Mouse (Mus musculus) midbrain, embryonic 12.5 days (tissue): ENCODE results near the gene Avp. TPM values are rescaled to one million over a fixed set of nuclear protein-coding genes. Genes with fewer than 3 reads are reported as not detected.

ENCODE experiments used
- ATAC-seq: fragments of 200-750 bp; cut with Nextera tagmentation; 2 replicates; pipeline ENCODE4 v1.8.0; 2017; ENCODE audit warnings: low read depth, moderate TSS enrichment, moderate library complexity; ENCODE audit not compliant: low FRiP score
- H3K27ac ChIP-seq: fragments of 300-500 bp; sonication (generic); replicated peaks from 2 replicates; pipeline ENCODE4 v1.5.1; 2016; ENCODE audit warnings: mild to moderate bottlenecking
- H3K27me3 ChIP-seq: fragments of 300-500 bp; sonication (generic); 2 replicates; pipeline ENCODE4 v1.6.1; 2016; ENCODE audit warnings: mild to moderate bottlenecking
- H3K36me3 ChIP-seq: fragments of 300-500 bp; sonication (generic); 2 replicates; pipeline ENCODE4 v1.6.1; 2016
- H3K4me1 ChIP-seq: fragments of 300-500 bp; sonication (generic); 2 replicates; pipeline ENCODE4 v1.6.1; 2016
- H3K4me2 ChIP-seq: fragments of 300-500 bp; sonication (generic); replicated peaks from 2 replicates; pipeline ENCODE4 v1.6.1; 2016; ENCODE audit warnings: mild to moderate bottlenecking, moderate library complexity
- H3K4me3 ChIP-seq: fragments of 300-500 bp; sonication (generic); 2 replicates; pipeline ENCODE4 v1.5.1; 2016; ENCODE audit warnings: mild to moderate bottlenecking
- H3K9ac ChIP-seq: fragments of 300-500 bp; sonication (generic); replicated peaks from 2 replicates; pipeline ENCODE4 v1.6.1; 2016; ENCODE audit warnings: mild to moderate bottlenecking, moderate library complexity
- H3K9me3 ChIP-seq: fragments of 300-500 bp; sonication (generic); 2 replicates; pipeline ENCODE4 v1.6.1; 2016; ENCODE audit warnings: mild to moderate bottlenecking
- WGBS: fragments of 180-500 bp; shearing (Covaris S2); methylation state at CpG from one replicate; pipeline ENCODE4 v1.1.7; 2016; 5-methylcytosine and 5-hydroxymethylcytosine counted together
- polyA plus RNA-seq: library from polyadenylated mRNA; unstranded; fragments of >200 nt; fragmentation: Nextera tagmentation; extraction: Ambion mirVana; gene quantifications from 2 replicates; pipeline ENCODE4 v1.2.1, GENCODE M21; 2016

Gene Avp
- polyA plus RNA-seq, 1 experiment from 2014 or later: not detected

- no peak overlapping the region for H3K4me2 ChIP-seq
- ATAC-seq: no peak
- H3K4me1 ChIP-seq: peaks cover 2% of the 10 kb centered on the region
- H3K9ac ChIP-seq: no peak overlapping the region
- peaks cover 19% of the 10 kb centered on the region for H3K36me3 ChIP-seq
- H3K27me3 ChIP-seq: peaks cover 18% of the 10 kb centered on the region
- H3K27ac ChIP-seq: no peak overlapping the region
- H3K9me3 ChIP-seq: no peaks in the 10 kb centered on the region
- H3K4me3 ChIP-seq: no peak overlapping the region
Observed at GRCm38 (mm10) chr2:130569926-130570325, 12.4 kb downstream of the Avp start.

- H3K4me1 ChIP-seq: peaks cover 10% of the 10 kb centered on the region
- no peak overlapping the region for H3K27ac ChIP-seq
- no peak overlapping the region for H3K9ac ChIP-seq
- no peak for ATAC-seq
- peaks cover 19% of the 10 kb centered on the region for H3K36me3 ChIP-seq
- no peaks in the 10 kb centered on the region for H3K9me3 ChIP-seq
- 86% methylated on average over 4 of the region's 4 CpGs for WGBS
- no peak overlapping the region for H3K4me2 ChIP-seq
- H3K27me3 ChIP-seq: peaks cover 14% of the 10 kb centered on the region
- H3K4me3 ChIP-seq: no peak overlapping the region
Observed at GRCm38 (mm10) chr2:130568921-130569320, 13.4 kb downstream of the Avp start.

DNA sequence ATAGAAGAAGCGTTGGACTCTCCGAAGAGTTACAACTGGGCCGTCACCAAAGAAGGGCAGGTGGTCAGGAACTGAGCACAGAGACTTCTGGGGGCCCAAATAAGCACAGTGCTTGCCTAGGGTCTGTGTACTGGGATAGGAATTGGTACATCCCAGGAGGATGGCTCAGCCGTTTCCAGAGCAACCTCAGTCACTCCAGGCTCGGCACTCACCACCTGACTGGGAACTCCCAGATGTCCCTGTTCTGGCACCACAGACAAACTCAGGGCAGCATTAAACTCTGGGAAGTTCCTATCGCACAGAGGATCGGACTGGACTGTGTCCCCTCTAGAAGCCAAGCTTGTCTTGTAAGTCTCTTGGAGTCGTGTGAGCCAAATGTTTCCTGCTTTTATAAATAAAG, 17.4 kb downstream of the Avp start:
- no peak overlapping the region for H3K27ac ChIP-seq
- no peaks in the 10 kb centered on the region for H3K9me3 ChIP-seq
- 81% methylated on average over 8 of the region's 8 CpGs for WGBS
- peaks cover 19% of the 10 kb centered on the region for H3K36me3 ChIP-seq
- peak overlapping the region; percentile 92 for H3K9ac ChIP-seq
- peak overlapping the region; percentile 75; the same call in 1 of the 2 replicates for H3K4me2 ChIP-seq
- ATAC-seq: no peak
- H3K4me3 ChIP-seq: peak overlapping the region; percentile 79
- H3K27me3 ChIP-seq: no peaks in the 10 kb centered on the region
- H3K4me1 ChIP-seq: peaks cover 17% of the 10 kb centered on the region

DNA sequence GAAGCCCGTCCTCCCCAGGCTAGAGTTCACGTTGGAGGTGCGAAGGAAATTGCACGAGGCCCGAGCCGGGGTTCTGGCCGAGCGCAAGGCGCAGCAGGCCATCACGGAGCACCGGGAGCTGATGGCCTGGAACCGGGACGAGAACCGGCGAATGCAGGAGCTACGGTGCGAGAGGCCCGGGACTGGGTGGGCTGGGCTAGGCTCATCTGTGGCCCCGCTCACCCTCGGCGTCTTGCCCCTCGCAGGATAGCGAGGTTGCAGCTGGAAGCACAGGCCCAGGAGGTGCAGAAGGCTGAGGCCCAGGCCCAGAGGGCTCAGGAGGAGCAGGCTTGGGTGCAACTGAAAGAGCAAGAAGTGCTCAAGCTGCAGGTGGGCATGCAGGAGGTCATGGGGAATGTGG, 18.3 kb downstream of the Avp start:
- Histone ChIP-seq H3K27ac (0 out of 2 replicates have a peak overlapping the region, but pooled peaks have one; percentile 20), H3K9me3 (no peaks in the 10 kb centered on the region), H3K9ac (peak overlapping the region; percentile 92), H3K27me3 (no peaks in the 10 kb centered on the region), H3K4me1 (peaks cover 17% of the 10 kb centered on the region), H3K36me3 (peaks cover 19% of the 10 kb centered on the region), H3K4me2 (peak overlapping the region; percentile 75), H3K4me3 (peak overlapping the region; percentile 79)
- peak; percentile 5; the same call in 1 of the 2 replicates for ATAC-seq
- WGBS: 0% methylated on average over 11 of the region's 23 CpGs

GRCm38 (mm10) chr2:130563212-130564055, 18.9 kb downstream of the Avp start, which contains the start of gene Mrps26:
TSS of gene Mrps26 (plus strand) at chr2:130563742.
- H3K36me3 ChIP-seq: peaks cover 22% of the 10 kb centered on the region
- WGBS: under 1% methylated on average over 61 of the region's 61 CpGs
- peak within 1 kb of the TSS; percentile 54 for H3K27ac ChIP-seq
- no peaks in the 10 kb centered on the region for H3K27me3 ChIP-seq
- H3K9ac ChIP-seq: peak within 1 kb of the TSS; percentile 92
- H3K4me1 ChIP-seq: peaks cover 17% of the 10 kb centered on the region
- no peaks in the 10 kb centered on the region for H3K9me3 ChIP-seq
- peak within 1 kb of the TSS; percentile 79 for H3K4me3 ChIP-seq
- peak; percentile 99 for ATAC-seq
- H3K4me2 ChIP-seq: peak within 1 kb of the TSS; percentile 75

- H3K27ac ChIP-seq: no peak overlapping the region
- no peaks in the 10 kb centered on the region for H3K27me3 ChIP-seq
- H3K36me3 ChIP-seq: peaks cover 48% of the 10 kb centered on the region
- no peak overlapping the region for H3K4me2 ChIP-seq
- H3K4me3 ChIP-seq: no peak overlapping the region
- ATAC-seq: no peak
- H3K4me1 ChIP-seq: peaks cover 6% of the 10 kb centered on the region
- no peaks in the 10 kb centered on the region for H3K9me3 ChIP-seq
- 59% methylated on average over 2 of the region's 2 CpGs for WGBS
- no peak overlapping the region for H3K9ac ChIP-seq
Observed at GRCm38 (mm10) chr2:130558015-130558414, 24.3 kb downstream of the Avp start.

- H3K27me3 ChIP-seq: no peaks in the 10 kb centered on the region
- no peak overlapping the region for H3K4me2 ChIP-seq
- H3K9ac ChIP-seq: no peak overlapping the region
- ATAC-seq: no peak
- H3K27ac ChIP-seq: no peak overlapping the region
- H3K4me3 ChIP-seq: no peak overlapping the region
- H3K9me3 ChIP-seq: no peaks in the 10 kb centered on the region
- WGBS: 91% methylated on average over 2 of the region's 2 CpGs
- H3K4me1 ChIP-seq: 0 out of 2 replicates have a peak, but pooled peaks cover under 1% of the 10 kb centered on the region
- peaks cover 53% of the 10 kb centered on the region for H3K36me3 ChIP-seq
Observed at GRCm38 (mm10) chr2:130557462-130557861, 24.9 kb downstream of the Avp start.

- 84% methylated on average over 1 of the region's 1 CpGs for WGBS
Observed at GRCm38 (mm10) chr2:130556292-130556691, 26.1 kb downstream of the Avp start.

DNA sequence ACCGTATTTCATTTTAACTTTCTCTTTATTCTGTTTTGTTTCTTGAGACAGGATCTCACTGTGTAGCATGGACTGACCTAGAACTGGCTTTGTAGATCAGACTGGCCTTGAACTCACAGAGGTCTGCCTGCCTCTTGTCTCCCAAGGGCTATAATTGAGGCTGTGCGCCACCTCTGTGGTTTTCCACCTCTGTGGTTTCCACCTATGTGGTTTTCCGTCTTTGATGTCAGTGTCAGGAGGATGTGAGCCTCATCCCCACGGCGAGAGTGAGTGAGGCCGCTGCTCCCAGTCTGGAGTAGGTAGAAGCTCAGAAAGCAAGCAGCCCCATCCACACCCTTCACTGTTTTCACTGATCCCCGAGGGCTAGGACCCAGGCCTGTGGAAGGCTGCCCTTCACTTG, 27.5 kb downstream of the Avp start:
- Histone ChIP-seq H3K27ac (no peak overlapping the region), H3K36me3 (peaks cover 68% of the 10 kb centered on the region), H3K9ac (no peak overlapping the region), H3K4me1 (no peaks in the 10 kb centered on the region), H3K4me3 (no peak overlapping the region), H3K4me2 (no peak overlapping the region), H3K27me3 (no peaks in the 10 kb centered on the region), H3K9me3 (no peaks in the 10 kb centered on the region)
- 95% methylated on average over 7 of the region's 7 CpGs for WGBS
- ATAC-seq: no peak

More at GRCm38 (mm10) chr2:130556292-130556691, 26.1 kb downstream of the Avp start:
- H3K4me3 ChIP-seq: no peak overlapping the region
- H3K27me3 ChIP-seq: no peaks in the 10 kb centered on the region
- no peaks in the 10 kb centered on the region for H3K4me1 ChIP-seq
- H3K27ac ChIP-seq: no peak overlapping the region
- no peaks in the 10 kb centered on the region for H3K9me3 ChIP-seq
- H3K36me3 ChIP-seq: peaks cover 64% of the 10 kb centered on the region
- H3K9ac ChIP-seq: no peak overlapping the region
- no peak for ATAC-seq
- no peak overlapping the region for H3K4me2 ChIP-seq

DNA sequence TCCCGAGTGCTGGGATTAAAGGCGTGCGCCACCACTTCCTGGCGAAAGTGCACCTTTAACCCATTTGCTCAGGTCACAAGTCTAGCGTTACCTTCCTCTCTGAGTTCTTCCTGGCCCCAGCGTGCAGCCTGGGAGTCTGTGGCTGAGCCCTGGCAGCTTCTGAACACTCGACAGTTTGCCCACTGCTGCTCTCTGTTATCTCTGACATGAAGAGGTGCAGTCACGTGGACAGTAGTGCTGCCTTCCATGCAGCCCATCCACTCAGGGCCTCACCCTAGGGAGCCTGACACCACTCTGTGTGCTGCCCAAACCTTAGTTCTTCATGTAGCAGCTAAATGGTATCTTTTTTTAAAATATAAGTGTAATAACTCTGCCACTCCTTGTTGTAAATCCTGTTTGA, 35.4 kb downstream of the Avp start:
- Histone ChIP-seq H3K4me3 (no peak overlapping the region), H3K27me3 (no peaks in the 10 kb centered on the region), H3K36me3 (peaks cover 87% of the 10 kb centered on the region), H3K9me3 (no peaks in the 10 kb centered on the region), H3K27ac (no peak overlapping the region), H3K4me1 (no peaks in the 10 kb centered on the region), H3K4me2 (no peak overlapping the region), H3K9ac (no peak overlapping the region)
- no peak for ATAC-seq
- WGBS: 95% methylated on average over 8 of the region's 8 CpGs

- no peak overlapping the region for H3K27ac ChIP-seq
- peaks cover 77% of the 10 kb centered on the region for H3K36me3 ChIP-seq
- no peak overlapping the region for H3K4me2 ChIP-seq
- no peak overlapping the region for H3K4me3 ChIP-seq
- H3K9ac ChIP-seq: no peak overlapping the region
- H3K9me3 ChIP-seq: no peaks in the 10 kb centered on the region
- H3K27me3 ChIP-seq: no peaks in the 10 kb centered on the region
- ATAC-seq: no peak
- H3K4me1 ChIP-seq: no peaks in the 10 kb centered on the region
- WGBS: 90% methylated on average over 9 of the region's 9 CpGs
Observed at GRCm38 (mm10) chr2:130540266-130540665, 42.1 kb downstream of the Avp start.

DNA sequence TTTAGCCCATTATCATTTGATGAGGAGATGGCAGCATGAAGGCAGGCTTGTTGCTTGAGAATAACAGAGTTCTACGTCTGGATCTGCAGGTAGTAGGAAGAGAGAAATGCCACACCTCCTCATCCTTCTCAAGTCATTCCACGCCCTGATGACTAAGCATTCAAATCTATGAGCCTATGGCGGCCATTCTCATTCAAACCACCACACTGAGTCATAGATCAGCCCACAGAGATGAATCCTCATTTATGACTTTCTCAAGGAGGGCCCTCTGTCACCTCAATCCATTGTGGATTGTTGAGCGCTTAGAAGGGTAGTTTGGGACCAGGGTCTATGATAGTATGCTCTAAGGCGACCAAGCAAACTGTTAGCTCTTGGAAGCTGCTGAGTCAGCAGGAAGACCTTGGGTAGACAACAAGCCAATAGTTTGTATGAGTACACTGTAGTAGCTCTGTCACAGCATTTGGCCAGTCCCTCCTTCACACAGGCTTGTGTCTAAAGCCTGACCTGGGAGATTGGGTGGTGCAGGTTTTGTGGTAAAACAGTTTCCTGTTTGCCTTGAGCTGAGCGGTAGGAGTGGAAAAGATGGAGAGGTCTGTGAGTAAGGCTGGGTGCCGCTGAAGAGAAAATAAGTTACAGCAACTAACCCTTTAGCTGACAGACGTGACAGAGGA, 43.3 kb downstream of the Avp start:
- no peak overlapping the region for H3K4me2 ChIP-seq
- ATAC-seq: no peak
- 91% methylated on average over 8 of the region's 8 CpGs for WGBS
- no peak overlapping the region for H3K4me3 ChIP-seq
- H3K9ac ChIP-seq: no peak overlapping the region
- H3K36me3 ChIP-seq: peaks cover 75% of the 10 kb centered on the region
- no peaks in the 10 kb centered on the region for H3K9me3 ChIP-seq
- H3K27ac ChIP-seq: no peak overlapping the region
- no peaks in the 10 kb centered on the region for H3K27me3 ChIP-seq
- H3K4me1 ChIP-seq: no peaks in the 10 kb centered on the region
